Mouse (Mus musculus) gastrocnemius, adult 8-10 months (tissue): Measurements from ENCODE around the gene Phykpl. TPM values are rescaled to one million over a fixed set of nuclear protein-coding genes. Genes with fewer than 3 reads are reported as not detected.
"Not testable (repeated sequence)": the region's sequence is repeated elsewhere in the genome, so short reads cannot be mapped to it uniquely, and the experiment has no call there.

Source experiments
- DNase-seq, 2 experiments: peaks; one replicate each; pipeline ENCODE4 v3.0.0; 2022; ENCODE audit warnings: low spot score in 2 of 2
- total RNA-seq, 4 experiments: library from RNA; stranded (reverse); gene quantifications; 2 replicates each; pipeline ENCODE4 v1.2.4; 2022

Phykpl gene
- total RNA-seq, 4 experiments from 2014 or later: 9.4 to 13.5 (median 12.8) TPM

DNA sequence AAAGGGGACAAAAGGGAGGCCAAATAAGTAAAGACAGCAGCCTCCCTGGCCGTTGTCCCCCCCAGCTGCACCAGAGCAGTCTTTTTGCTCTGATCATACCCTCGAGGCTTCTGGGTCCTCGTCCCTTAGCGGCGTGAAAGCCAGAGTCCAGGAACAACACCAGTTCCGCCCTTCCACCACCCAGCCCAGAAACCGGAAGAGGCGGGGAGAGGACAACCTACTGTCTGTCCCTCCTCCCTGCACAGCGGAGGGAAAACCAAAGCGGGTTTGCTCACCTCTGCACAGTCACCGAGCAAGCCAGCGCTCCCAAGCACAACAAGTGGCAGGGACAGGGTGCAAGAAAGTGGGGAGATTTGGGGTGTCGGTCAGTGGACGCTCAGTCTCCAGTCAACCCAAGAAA lies 31.0 kb downstream of the Phykpl start:
- DNase-seq: peak; percentile 33 to 52

DNA sequence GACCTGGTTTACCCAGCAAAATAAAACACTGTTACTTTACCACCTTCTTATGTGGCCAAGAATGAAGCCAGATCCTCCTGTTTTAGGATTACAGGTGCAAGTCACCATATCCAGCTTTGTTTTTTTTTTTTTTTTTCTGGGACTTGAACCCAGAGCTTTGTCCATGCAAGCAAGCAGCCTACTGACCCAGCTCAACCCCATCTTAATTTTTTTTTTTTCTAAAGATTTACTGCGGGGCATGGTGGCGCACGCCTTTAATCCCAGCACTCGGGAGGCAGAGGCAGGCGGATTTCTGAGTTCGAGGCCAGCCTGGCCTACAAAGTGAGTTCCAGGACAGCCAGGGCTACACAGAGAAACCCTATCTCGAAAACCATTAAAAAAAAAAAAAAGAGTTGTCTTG lies 31.6 kb downstream of the Phykpl start:
- not testable (repeated sequence) for DNase-seq

DNA sequence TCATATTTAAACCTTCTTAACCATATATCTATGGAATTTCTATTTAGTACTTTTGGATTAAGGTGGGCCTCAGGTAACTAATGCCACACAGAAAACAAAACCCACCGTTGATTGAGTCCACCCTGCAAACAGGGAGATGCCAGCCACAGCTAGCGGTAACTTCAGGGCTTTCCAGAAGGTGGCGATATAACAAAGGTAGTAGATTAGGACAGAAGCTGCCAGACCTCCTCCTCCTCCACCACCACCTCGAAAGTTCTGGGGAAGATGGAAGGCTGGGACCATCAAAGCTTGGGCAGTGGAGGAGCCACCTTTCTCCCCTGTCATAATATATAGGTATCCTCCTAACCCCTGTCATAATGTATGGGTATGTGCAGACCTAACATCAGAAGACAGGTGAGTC lies 33.1 kb downstream of the Phykpl start:
- peak; percentile 34 to 55 for DNase-seq

DNA sequence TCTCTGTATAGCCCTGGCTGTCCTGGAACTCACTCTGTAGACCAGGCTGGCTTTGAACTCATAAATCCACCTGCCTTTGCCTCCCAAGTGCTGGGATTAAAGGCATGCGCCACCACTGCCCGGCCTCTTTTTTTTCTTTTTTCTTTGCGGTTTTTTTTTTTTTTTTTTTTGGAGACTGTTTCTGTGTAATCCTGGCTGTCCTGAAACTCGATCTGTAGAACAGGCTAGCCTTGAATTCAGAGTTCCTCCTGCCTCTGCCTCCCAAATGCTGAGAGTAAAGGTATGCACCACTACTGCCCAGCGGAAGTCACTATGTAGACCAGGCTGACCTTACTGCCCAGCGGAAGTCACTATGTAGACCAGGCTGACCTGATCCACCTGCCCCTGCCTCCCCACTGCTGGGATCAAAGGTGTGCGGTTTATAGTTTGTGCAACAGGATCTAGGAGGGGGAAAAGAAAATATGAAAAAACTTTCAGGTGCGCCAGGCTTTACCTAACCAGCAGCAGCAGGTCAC lies 34.4 kb downstream of the Phykpl start:
- DNase-seq: no peak

DNA sequence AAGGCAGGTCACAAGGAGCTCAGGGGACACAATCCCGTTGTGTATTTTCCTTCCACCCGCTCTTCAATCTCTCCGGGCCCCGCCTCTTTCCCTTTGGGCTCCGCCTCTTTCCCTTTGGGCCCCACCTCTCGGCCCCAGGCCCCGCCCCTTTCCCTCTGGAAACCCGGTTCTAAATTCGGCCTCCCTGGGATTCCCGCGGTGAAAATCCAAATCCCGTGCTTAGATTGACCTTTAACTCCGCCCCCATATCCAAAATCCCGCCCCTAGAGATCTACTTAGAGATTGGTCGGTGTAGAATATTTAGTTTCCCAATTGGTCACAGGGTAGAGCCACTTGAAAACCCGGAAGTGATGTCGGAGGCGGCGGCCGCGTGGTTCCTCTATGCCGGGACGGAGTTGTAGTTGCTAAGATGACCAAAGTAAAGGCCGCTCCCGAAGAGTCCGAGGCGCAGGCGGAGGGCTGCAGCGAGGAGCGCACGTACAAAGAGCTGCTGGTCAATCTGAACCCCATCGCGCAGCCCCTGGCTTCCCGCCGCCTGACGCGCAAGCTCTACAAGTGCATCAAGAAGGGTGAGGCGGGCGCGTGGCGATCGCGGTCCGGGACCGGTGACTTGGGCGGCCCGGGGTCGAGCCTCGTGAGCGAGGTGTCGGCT lies 35.0 kb downstream of the Phykpl start, which contains the start of gene Nhp2:
Gene Nhp2, plus strand, starts transcription at position 327 of the 652 bp plus-strand sequence.
- DNase-seq: peak; percentile 97 to 98

DNA sequence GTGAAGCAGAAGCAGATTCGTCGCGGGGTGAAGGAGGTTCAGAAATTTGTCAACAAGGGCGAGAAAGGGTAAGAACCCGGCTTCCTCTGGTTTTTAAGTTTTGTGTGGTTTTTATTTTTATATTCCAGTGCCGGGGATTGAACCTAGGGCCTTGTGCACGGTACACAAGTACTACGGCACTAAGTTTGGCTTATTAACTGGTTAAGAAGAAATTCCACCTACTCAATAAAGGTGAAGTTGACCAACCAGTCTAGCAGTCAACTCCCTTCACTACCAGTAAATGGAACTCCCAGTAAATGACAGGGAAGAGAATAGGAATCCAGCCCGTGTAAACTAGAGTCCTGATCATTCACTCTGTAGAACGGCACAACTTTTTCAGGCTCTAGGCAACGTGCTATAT lies 35.5 kb downstream of the Phykpl start:
- no peak for DNase-seq

DNA sequence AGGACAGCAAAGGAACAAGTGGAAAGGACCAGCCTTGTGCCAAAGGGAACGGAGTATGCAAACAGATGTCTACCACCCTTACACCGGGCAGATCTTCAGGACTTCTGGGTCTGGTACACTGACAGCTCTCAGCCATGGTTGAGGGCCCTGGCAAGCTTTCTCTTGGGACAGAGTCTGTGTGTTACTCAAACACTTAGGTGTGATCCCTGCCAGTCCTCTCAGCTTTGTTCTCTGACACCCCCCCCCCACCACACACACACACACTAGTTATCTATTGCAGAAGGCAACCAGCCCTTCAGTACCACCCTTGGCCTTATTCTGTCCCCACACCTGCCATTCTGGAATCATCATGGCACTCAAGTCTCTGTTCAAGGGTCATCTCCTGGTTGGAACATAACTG lies 37.2 kb downstream of the Phykpl start:
- no peak for DNase-seq

DNA sequence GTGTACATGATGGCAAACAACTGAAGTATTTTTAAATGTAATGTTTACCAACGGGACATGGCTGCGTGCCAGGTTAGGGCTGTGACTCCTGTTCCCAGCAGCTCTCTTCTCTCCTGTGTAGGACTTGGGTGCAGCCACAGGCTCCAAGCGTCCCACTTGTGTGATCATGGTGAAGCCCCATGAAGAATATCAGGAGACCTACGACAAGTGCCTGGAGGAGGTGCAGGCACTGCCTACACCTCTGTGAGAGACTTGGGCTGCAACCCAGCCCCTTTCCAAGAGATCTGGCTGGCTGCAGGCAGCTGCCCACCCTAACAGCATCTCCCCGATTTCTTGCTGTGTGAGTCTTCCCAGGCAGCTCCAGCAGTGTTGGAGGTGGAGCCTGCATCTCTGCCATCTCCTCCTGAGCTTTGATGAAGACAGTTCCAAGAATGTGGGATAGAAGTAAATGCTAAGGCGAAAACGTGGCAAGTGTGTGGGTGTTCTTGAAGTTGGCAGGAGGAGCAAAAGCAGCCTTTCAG lies 38.5 kb downstream of the Phykpl start:
- no peak for DNase-seq

DNA sequence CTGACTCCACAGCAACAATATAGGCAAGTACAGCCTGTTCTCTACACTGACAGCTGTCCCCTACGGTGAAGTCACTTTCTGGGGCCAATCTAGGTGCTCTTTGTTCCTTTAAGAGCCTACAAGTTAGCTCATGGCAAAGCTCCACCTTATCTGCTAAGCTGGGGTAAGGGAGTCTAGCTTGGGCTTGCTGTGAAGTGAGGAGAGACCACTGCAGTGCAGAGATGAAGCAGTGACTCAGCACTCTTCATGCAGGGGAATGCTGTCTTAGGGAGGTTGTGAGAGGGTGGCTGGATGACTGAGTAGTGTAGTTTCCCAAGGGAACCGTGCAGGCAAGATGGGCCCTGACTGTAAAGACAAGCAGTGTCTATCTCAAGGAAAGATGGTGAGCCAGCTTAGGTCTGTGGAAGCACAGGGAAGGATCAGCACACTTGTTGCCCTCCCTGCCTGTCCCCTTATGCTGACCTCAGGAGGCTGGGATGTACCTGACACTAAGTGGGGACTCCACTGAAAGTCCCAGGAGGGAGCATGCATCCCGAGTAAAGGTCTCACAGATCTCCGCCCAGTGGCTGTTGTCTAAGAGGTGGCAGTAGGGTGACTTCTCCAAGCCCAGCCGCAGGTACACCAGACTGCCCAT lies 40.7 kb downstream of the Phykpl start:
- no peak for DNase-seq

DNA sequence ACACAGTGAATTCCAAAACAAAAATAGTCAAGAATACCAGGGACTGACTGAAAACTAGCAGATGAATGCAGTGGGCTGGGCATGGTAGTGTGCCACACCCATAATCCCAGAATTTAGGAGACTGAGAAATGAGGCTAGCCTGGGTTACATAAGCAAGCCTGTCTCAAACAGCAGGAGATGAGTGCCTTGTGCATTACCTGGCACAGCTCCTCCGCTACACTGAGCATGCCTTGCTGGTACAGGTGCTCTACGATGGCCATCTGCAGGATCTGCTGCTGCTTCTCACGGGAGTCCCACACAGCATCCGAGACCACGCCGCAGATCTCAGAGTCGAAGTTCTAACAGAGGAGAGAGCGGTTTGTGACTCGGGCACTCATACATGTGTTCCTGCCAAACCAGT lies 42.9 kb downstream of the Phykpl start:
- no peak for DNase-seq

DNA sequence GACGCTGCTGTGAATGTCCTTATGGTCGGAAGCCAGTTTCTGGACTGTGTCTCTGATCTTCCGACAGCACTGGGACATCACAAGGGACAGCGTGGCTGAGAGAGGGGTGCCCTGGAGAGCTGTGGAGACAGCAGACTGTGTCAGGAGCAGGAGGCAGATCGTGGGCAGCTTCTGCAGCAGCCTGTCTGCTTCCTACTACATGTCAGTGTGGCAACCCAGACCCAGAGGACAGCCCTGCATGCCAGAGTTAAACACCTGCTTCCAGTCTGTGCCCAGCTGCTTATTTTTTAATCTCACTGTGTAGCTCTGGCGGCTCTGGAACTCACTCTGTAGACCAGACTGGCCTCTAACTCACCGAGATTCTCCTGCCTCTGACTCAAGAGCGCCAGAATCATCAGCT lies 43.4 kb downstream of the Phykpl start:
- DNase-seq: no peak

DNA sequence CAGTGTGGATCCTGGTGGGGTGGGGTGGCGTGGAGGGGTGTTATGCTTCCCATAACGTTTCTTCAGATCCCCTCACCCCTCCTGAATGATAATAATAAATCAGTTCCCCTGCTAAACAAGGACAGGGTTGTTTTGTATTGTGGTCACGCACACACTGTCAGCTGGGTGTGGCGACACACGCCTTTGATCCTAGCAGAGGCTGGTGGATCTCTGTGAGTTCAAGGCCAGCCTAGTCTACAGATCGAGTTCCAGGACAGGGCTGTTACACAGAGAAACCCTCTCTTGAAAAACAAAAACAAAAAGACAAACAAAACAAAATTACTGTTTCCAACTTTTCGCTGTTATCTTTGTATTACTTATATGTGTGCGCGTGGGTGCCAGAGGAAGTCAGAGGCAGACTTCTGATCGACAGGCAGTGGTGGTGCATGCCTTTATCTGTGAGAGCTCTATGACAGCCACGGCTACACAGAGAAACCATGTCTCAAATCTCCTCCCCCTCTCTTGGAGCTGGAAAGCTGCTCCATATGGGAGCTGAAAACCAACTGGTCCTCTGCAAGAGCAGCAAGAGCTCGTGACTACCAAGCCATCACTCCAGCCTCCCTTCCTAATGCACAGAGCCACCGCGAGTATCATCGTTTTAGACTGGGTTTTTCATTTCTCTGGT lies 45.2 kb downstream of the Phykpl start:
- DNase-seq: no peak

DNA sequence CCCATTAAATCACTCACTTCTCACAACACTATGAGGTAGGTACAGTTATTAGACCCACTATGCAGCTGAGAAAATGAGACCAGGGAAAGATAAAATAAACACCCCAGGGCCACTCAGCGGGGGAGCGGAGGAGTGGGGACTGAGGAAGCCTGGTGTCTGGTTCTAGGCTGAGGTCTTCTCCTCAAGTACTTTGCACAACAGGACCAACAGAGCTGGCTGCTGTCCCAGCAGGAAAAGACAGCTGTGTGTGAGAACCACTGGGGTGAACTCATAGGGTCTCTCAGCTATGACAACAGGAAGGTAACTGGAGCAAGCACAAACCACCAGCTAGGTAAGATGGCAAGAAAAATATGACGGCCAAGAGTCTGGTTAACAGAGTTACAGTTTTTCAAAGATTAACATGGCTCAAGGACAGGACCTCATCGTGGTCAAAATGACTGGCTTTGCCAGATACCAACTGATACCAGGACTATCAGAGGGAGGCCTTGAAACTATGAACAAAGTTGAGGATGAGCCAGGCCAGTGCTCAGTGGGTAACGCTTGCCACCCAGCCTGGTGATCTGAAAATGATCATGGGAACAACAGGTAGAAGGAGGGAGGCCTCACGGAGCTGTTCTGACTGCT lies 47.7 kb downstream of the Phykpl start:
- no peak for DNase-seq

DNA sequence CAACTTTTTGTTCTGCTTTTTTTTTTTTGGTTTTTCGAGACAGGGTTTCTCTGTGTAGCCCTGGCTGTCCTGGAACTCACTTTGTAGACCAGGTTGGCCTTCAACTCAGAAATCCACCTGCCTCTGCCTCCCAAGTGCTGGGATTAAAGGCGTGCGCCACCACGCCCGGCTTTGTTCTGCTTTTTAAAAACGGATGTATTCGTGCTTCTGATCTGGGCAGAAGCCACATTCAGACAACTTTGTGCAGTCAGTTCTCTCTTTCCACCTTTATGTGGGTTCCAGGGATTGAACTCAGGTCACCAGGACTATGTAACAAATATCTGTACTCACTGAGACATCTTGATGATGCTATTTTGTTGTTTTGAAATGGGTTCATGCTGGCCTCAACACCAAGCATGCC lies 48.6 kb downstream of the Phykpl start:
- not testable (repeated sequence) for DNase-seq

DNA sequence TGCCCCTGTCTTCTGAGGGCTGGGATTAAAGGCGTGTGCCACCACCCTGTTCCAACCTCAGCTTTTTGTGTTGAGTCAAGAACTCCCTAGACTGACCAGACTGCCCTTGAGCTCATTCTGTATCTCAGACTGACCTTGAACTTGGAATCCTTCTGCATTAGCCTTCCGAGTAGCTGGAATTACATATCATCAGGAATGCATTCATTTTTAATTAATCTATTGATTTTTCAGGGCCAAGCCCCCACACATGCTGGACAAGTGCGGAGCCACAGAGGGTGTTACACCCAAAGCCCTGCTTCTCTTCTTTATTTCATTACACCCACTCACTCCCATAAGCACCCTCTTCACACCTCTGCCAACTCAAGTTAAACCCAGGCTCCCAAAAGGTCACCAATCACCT lies 49.2 kb downstream of the Phykpl start:
- no peak for DNase-seq

DNA sequence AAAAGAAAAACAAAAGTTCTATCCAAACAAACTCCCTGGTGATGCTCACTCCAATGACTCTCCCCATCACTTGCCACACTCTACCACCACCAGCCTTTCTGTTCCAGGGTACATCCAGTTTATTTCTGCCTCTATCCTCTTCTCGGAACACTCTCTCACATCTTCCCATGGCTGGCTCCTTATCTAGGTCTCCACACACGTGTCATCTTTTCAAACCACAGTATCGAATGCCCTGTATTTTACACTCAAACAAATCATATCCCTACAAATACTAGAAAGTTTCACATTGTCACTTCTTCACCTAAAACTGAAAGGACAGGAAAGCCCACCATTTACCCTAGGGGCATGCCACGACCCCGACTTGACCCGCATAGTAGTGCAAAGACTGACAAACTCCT lies 50.6 kb downstream of the Phykpl start:
- DNase-seq: no peak

DNA sequence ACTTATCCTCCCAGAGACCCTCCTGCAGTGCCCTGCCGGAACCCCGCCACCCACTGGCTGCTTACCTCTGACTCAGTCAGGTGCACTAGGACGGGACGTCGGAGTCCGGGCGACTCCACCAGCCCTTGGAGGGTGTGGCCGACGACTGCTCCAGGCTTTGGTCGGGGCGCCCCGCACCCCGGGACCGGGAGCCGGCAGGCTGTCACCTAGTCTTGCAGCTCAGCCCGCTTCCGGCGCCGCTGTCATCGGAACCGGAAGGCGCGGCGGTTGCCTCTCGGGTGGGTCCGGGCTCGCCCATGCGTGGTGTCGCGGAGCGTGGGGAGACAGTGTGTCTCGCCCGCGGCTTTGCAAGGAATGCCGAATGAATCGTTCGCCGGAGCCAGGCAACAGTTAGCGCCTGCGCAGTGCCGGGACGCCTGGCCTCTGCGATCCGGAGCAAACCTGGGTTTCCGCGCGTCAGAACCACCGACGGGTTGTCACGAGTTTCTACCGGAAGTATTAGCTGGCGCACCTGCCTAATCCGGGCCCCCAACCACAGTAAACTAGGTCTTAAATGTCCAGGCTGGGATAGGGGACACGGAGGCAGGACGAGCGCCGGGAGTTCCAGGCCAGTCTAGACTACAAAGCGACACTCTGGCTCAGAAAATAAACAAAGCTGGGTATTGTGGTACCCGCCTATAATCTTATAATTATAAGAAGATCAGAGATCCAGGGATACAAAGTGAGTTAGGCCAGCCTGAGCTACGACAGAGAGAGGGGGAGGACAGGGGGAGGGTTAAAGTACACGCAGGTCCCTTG lies 51.2 kb downstream of the Phykpl start, which contains the start of gene Rmnd5b:
Gene Rmnd5b, minus strand, starts transcription at position 372 of the 798 bp plus-strand sequence.
- DNase-seq: peak; percentile 80 to 86

DNA sequence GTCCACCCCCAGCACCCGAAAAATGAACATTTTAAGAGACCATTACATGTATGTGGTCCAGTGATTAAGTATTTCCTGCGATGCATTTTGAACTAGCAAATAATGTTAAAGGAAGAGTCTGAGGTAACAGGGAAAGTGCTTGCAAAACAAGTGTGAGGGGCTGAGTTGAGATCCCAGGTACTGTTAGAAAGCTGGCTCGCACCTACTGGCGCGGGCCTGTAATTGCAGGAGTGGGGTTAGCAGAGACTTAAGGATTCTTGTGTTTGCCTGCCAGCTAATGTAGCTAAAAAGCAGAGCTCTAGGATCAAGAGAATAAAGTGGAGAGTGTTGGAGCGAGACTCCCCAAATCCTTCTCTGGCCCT lies 51.7 kb downstream of the Phykpl start:
- DNase-seq: no peak

DNA sequence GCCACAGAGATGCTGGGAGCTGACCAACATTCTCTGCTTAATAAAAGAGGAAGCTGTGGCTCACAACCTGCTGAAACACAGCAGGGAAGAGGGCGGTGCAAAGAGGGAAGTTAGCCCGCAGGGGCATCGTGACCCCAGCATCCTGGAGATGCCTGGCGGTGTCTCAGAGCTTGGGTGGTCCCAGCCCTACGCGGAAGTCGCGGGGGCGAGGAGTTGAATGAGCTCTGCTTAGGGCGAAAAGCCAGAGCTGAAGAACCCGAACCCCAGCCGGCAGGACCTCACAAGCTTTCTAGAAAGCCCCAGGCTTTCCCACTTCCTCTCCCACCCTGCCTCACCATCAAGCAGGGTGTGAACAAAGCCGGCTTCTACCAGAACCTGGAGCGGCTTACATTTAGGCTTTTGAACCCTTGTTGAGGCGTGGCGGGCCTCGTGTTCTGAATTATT lies 53.4 kb downstream of the Phykpl start:
- no peak for DNase-seq

DNA sequence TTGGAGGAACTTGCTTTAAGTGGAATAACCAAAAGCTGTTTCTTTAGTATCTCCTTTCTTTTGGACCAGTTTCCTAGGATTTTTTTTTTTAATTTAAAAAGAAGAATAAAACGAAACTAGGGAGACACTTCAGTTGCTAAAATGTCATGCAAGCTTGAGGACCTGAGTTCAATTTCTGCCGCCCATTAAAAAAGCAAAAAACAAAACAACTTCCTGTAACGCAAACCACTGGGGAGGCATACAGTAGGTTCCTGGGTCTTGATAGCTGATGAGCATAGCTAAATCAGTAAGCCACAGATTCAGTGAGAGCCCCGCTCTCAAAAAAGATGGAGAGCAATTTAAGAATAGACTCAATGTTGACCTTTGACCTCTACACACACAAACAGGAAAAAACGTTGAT lies 53.9 kb downstream of the Phykpl start:
- DNase-seq: no peak

DNA sequence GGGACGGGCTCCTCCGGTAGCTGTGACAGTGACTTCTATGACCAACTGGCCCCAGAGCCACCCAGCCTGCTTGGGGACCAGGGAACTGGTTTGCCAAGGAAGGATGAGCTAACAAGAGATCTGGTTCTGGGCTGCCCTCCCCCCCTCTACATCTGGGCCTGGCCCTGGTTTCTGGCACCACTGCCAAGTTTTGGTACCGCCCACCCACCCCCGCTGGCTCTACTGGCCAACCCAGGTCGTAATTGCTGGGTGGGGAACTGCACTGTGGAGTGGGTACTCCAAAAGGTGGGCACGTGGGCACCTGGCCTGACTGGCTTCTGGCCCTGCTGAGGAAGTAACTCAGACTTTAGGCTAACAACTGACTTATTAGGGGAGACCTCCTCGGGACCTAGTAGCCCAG lies 56.2 kb downstream of the Phykpl start:
- no peak for DNase-seq
